Mouse (Mus musculus): ENCODE measurements around the gene Tmem222. TPM values are rescaled to one million over a fixed set of nuclear protein-coding genes. Genes with fewer than 3 reads are reported as not detected.
A peak's percentile ranks its signal among the peaks of the same experiment; 100 is the strongest.

Gene Tmem222
- polyA plus RNA-seq, 1 experiment from 2014 or later: 121 TPM

- no peak overlapping the region for H3K4me3 ChIP-seq (ENCODE audit: low read depth, low read length)
- H3K9me3 ChIP-seq (replicated peaks; ENCODE audit: control insufficient read depth, low read length, poor library complexity, severe bottlenecking): no peaks in the 10 kb centered on the region
- WGBS: 22% methylated on average over 4 of the region's 4 CpGs
- no peak overlapping the region for H3K9ac ChIP-seq (ENCODE audit: low read depth, low read length)
- no peaks in the 10 kb centered on the region for H3K27me3 ChIP-seq (ENCODE audit: control insufficient read depth, insufficient read depth, low read depth, low read length)
- H3K4me2 ChIP-seq (ENCODE audit: low read length): no peak overlapping the region
- peaks cover 9% of the 10 kb centered on the region; the same call in 1 of the 2 replicates for H3K4me1 ChIP-seq (ENCODE audit: control insufficient read depth, insufficient read depth, low read length)
- peaks cover 15% of the 10 kb centered on the region for H3K36me3 ChIP-seq (ENCODE audit: control insufficient read depth, insufficient read depth, low read length)
- ATAC-seq: no peak
- no peak overlapping the region for H3K27ac ChIP-seq (ENCODE audit: low read length)
Observed at GRCm38 (mm10) chr4:133301802-133302201, 24.2 kb upstream of the Tmem222 start.

GRCm38 (mm10) chr4:133300421-133300820 lies 22.8 kb upstream of the Tmem222 start:
- Histone ChIP-seq H3K27ac (ENCODE audit: low read length) (0 out of 2 replicates have a peak overlapping the region, but pooled peaks have one; percentile 32), H3K36me3 (ENCODE audit: control insufficient read depth, insufficient read depth, low read length) (peaks cover 24% of the 10 kb centered on the region), H3K4me2 (ENCODE audit: low read length) (no peak overlapping the region), H3K9me3 (replicated peaks; ENCODE audit: control insufficient read depth, low read length, poor library complexity, severe bottlenecking) (no peaks in the 10 kb centered on the region), H3K27me3 (ENCODE audit: control insufficient read depth, insufficient read depth, low read depth, low read length) (no peaks in the 10 kb centered on the region), H3K4me3 (ENCODE audit: low read depth, low read length) (no peak overlapping the region), H3K4me1 (ENCODE audit: control insufficient read depth, insufficient read depth, low read length) (peaks cover 9% of the 10 kb centered on the region; the same call in 1 of the 2 replicates), H3K9ac (ENCODE audit: low read depth, low read length) (no peak overlapping the region)
- ATAC-seq: no peak
- 87% methylated on average over 11 of the region's 11 CpGs for whole genome bisulfite sequencing

GRCm38 (mm10) chr4:133299701-133300100 lies 22.1 kb upstream of the Tmem222 start:
- ATAC-seq: no peak
- Histone ChIP-seq H3K4me2 (ENCODE audit: low read length) (no peak overlapping the region), H3K4me1 (ENCODE audit: control insufficient read depth, insufficient read depth, low read length) (peaks cover 9% of the 10 kb centered on the region; the same call in 1 of the 2 replicates), H3K27ac (ENCODE audit: low read length) (peak overlapping the region; percentile 51; the same call in 1 of the 2 replicates), H3K9me3 (replicated peaks; ENCODE audit: control insufficient read depth, low read length, poor library complexity, severe bottlenecking) (no peaks in the 10 kb centered on the region), H3K36me3 (ENCODE audit: control insufficient read depth, insufficient read depth, low read length) (peaks cover 29% of the 10 kb centered on the region), H3K9ac (ENCODE audit: low read depth, low read length) (no peak overlapping the region), H3K27me3 (ENCODE audit: control insufficient read depth, insufficient read depth, low read depth, low read length) (no peaks in the 10 kb centered on the region), H3K4me3 (ENCODE audit: low read depth, low read length) (no peak overlapping the region)
- 52% methylated on average over 5 of the region's 5 CpGs for WGBS

GRCm38 (mm10) chr4:133298516-133299365 lies 21.1 kb upstream of the Tmem222 start:
- no peaks in the 10 kb centered on the region for H3K27me3 ChIP-seq (ENCODE audit: control insufficient read depth, insufficient read depth, low read depth, low read length)
- peak overlapping the region; percentile 39; the same call in 1 of the 2 replicates for H3K9ac ChIP-seq (ENCODE audit: low read depth, low read length)
- H3K9me3 ChIP-seq (replicated peaks; ENCODE audit: control insufficient read depth, low read length, poor library complexity, severe bottlenecking): no peaks in the 10 kb centered on the region
- H3K4me1 ChIP-seq (ENCODE audit: control insufficient read depth, insufficient read depth, low read length): peaks cover 9% of the 10 kb centered on the region; the same call in 1 of the 2 replicates
- H3K27ac ChIP-seq (ENCODE audit: low read length): peak overlapping the region; percentile 51
- no peak overlapping the region for H3K4me3 ChIP-seq (ENCODE audit: low read depth, low read length)
- 32% methylated on average over 12 of the region's 12 CpGs for WGBS
- H3K4me2 ChIP-seq (ENCODE audit: low read length): no peak overlapping the region
- H3K36me3 ChIP-seq (ENCODE audit: control insufficient read depth, insufficient read depth, low read length): peaks cover 29% of the 10 kb centered on the region
- ATAC-seq: no peak; the same call in 1 of the 2 replicates

GRCm38 (mm10) chr4:133297801-133298238 lies 20.2 kb upstream of the Tmem222 start:
- Histone ChIP-seq H3K4me2 (ENCODE audit: low read length) (no peak overlapping the region), H3K27ac (ENCODE audit: low read length) (peak overlapping the region; percentile 51), H3K4me1 (ENCODE audit: control insufficient read depth, insufficient read depth, low read length) (peaks cover 14% of the 10 kb centered on the region; the same call in 1 of the 2 replicates), H3K9ac (ENCODE audit: low read depth, low read length) (0 out of 2 replicates have a peak overlapping the region, but pooled peaks have one; percentile 33), H3K9me3 (replicated peaks; ENCODE audit: control insufficient read depth, low read length, poor library complexity, severe bottlenecking) (no peaks in the 10 kb centered on the region), H3K27me3 (ENCODE audit: control insufficient read depth, insufficient read depth, low read depth, low read length) (no peaks in the 10 kb centered on the region), H3K36me3 (ENCODE audit: control insufficient read depth, insufficient read depth, low read length) (peaks cover 25% of the 10 kb centered on the region), H3K4me3 (ENCODE audit: low read depth, low read length) (no peak overlapping the region)
- peak; percentile 85 for ATAC-seq
- WGBS: 0% methylated on average over 5 of the region's 5 CpGs

- WGBS: 64% methylated on average over 10 of the region's 10 CpGs
Observed at GRCm38 (mm10) chr4:133297360-133297759, 19.8 kb upstream of the Tmem222 start.

GRCm38 (mm10) chr4:133294084-133294483 lies 16.5 kb upstream of the Tmem222 start:
- H3K27ac ChIP-seq (ENCODE audit: low read length): no peak overlapping the region
- H3K9me3 ChIP-seq (replicated peaks; ENCODE audit: control insufficient read depth, low read length, poor library complexity, severe bottlenecking): no peaks in the 10 kb centered on the region
- H3K4me3 ChIP-seq (ENCODE audit: low read depth, low read length): no peak overlapping the region
- no peaks in the 10 kb centered on the region for H3K27me3 ChIP-seq (ENCODE audit: control insufficient read depth, insufficient read depth, low read depth, low read length)
- H3K4me2 ChIP-seq (ENCODE audit: low read length): no peak overlapping the region
- ATAC-seq: no peak
- H3K4me1 ChIP-seq (ENCODE audit: control insufficient read depth, insufficient read depth, low read length): peaks cover 14% of the 10 kb centered on the region; the same call in 1 of the 2 replicates
- H3K36me3 ChIP-seq (ENCODE audit: control insufficient read depth, insufficient read depth, low read length): peaks cover 14% of the 10 kb centered on the region; the same call in 1 of the 2 replicates
- WGBS: 34% methylated on average over 11 of the region's 11 CpGs
- H3K9ac ChIP-seq (ENCODE audit: low read depth, low read length): no peak overlapping the region

More at GRCm38 (mm10) chr4:133297360-133297759, 19.8 kb upstream of the Tmem222 start:
- peaks cover 14% of the 10 kb centered on the region; the same call in 1 of the 2 replicates for H3K4me1 ChIP-seq (ENCODE audit: control insufficient read depth, insufficient read depth, low read length)
- no peak overlapping the region for H3K27ac ChIP-seq (ENCODE audit: low read length)
- no peak overlapping the region for H3K9ac ChIP-seq (ENCODE audit: low read depth, low read length)
- H3K9me3 ChIP-seq (replicated peaks; ENCODE audit: control insufficient read depth, low read length, poor library complexity, severe bottlenecking): no peaks in the 10 kb centered on the region
- no peak overlapping the region for H3K4me2 ChIP-seq (ENCODE audit: low read length)
- peaks cover 25% of the 10 kb centered on the region for H3K36me3 ChIP-seq (ENCODE audit: control insufficient read depth, insufficient read depth, low read length)
- ATAC-seq: peak; percentile 12; the same call in 1 of the 2 replicates
- H3K4me3 ChIP-seq (ENCODE audit: low read depth, low read length): no peak overlapping the region
- H3K27me3 ChIP-seq (ENCODE audit: control insufficient read depth, insufficient read depth, low read depth, low read length): no peaks in the 10 kb centered on the region

- H3K27ac ChIP-seq (ENCODE audit: low read length): peak overlapping the region; percentile 53; the same call in 1 of the 2 replicates
- no peaks in the 10 kb centered on the region for H3K9me3 ChIP-seq (replicated peaks; ENCODE audit: control insufficient read depth, low read length, poor library complexity, severe bottlenecking)
- H3K4me2 ChIP-seq (ENCODE audit: low read length): no peak overlapping the region
- WGBS: 13% methylated on average over 24 of the region's 24 CpGs
- H3K36me3 ChIP-seq (ENCODE audit: control insufficient read depth, insufficient read depth, low read length): peaks cover 14% of the 10 kb centered on the region; the same call in 1 of the 2 replicates
- ATAC-seq: no peak
- H3K27me3 ChIP-seq (ENCODE audit: control insufficient read depth, insufficient read depth, low read depth, low read length): no peaks in the 10 kb centered on the region
- H3K4me3 ChIP-seq (ENCODE audit: low read depth, low read length): no peak overlapping the region
- peak overlapping the region; percentile 3; the same call in 1 of the 2 replicates for H3K9ac ChIP-seq (ENCODE audit: low read depth, low read length)
- H3K4me1 ChIP-seq (ENCODE audit: control insufficient read depth, insufficient read depth, low read length): peaks cover 9% of the 10 kb centered on the region; the same call in 1 of the 2 replicates
Observed at GRCm38 (mm10) chr4:133292901-133293843, 15.6 kb upstream of the Tmem222 start.

All from midbrain, embryonic 16.5 days (tissue).